In genomic region chr4:128899332-128899731, GRCm38 (mm10) we compare ENCODE assay signal across 8 mouse cellular contexts. TPM values are rescaled to one million over a fixed set of nuclear protein-coding genes. Genes with fewer than 3 reads are reported as not detected.
DNase-seq lines count a peak whose midpoint lies in the region; ATAC-seq lines count a peak whose summit lies in the region.

No protein-coding gene starts in this region.

- H3K36me3 ChIP-seq in forebrain, embryonic 13.5 days (ENCODE audit: poor library complexity, severe bottlenecking) = peaks cover 12% of the 10 kb centered on the region
- H3K36me3 ChIP-seq in liver, embryonic 12.5 days = no peaks in the 10 kb centered on the region
- H3K36me3 ChIP-seq in neural tube, embryonic 15.5 days = peaks cover 33% of the 10 kb centered on the region

- 0% methylated on average over 6 of the region's 6 CpGs for WGBS in forebrain, embryonic 13.5 days
- 29% methylated on average over 6 of the region's 6 CpGs for WGBS in liver, embryonic 12.5 days (ENCODE audit: insufficient replicate concordance)
- WGBS in neural tube, embryonic 15.5 days = 1% methylated on average over 6 of the region's 6 CpGs

- H3K4me2 ChIP-seq in forebrain, embryonic 13.5 days = peak overlapping the region; percentile 16; the same call in 1 of the 2 replicates
- H3K4me2 ChIP-seq in liver, embryonic 12.5 days = no peak overlapping the region
- H3K4me2 ChIP-seq in neural tube, embryonic 15.5 days = peak overlapping the region; percentile 15; the same call in 1 of the 2 replicates

- peak; percentile 95 for ATAC-seq in forebrain, embryonic 13.5 days
- 0 out of 2 replicates have a peak, but pooled peaks have one; percentile 40 for ATAC-seq in liver, embryonic 12.5 days
- ATAC-seq in neural tube, embryonic 15.5 days (ENCODE audit: low FRiP score) = peak; percentile 85

- H3K4me1 ChIP-seq in forebrain, embryonic 13.5 days = peaks cover 35% of the 10 kb centered on the region
- H3K4me1 ChIP-seq in liver, embryonic 12.5 days = peaks cover 7% of the 10 kb centered on the region; the same call in 1 of the 2 replicates
- peaks cover 37% of the 10 kb centered on the region for H3K4me1 ChIP-seq in neural tube, embryonic 15.5 days

- peak overlapping the region; percentile 93 for H3K27ac ChIP-seq in forebrain, embryonic 13.5 days
- H3K27ac ChIP-seq in liver, embryonic 12.5 days = peak overlapping the region; percentile 65
- H3K27ac ChIP-seq in neural tube, embryonic 15.5 days (replicated peaks) = peak overlapping the region; percentile 93

- peaks cover 12% of the 10 kb centered on the region for H3K27me3 ChIP-seq in forebrain, embryonic 13.5 days
- H3K27me3 ChIP-seq in liver, embryonic 12.5 days (replicated peaks) = no peaks in the 10 kb centered on the region; the same call in 1 of the 2 replicates
- H3K27me3 ChIP-seq in neural tube, embryonic 15.5 days (replicated peaks) = no peaks in the 10 kb centered on the region

- H3K9me3 ChIP-seq in forebrain, embryonic 13.5 days (replicated peaks) = no peaks in the 10 kb centered on the region
- H3K9me3 ChIP-seq in liver, embryonic 12.5 days (replicated peaks) = no peaks in the 10 kb centered on the region
- H3K9me3 ChIP-seq in neural tube, embryonic 15.5 days (replicated peaks) = no peaks in the 10 kb centered on the region

- H3K9ac ChIP-seq in forebrain, embryonic 13.5 days = peak overlapping the region; percentile 56
- no peak overlapping the region for H3K9ac ChIP-seq in liver, embryonic 12.5 days
- peak overlapping the region; percentile 32; the same call in 1 of the 2 replicates for H3K9ac ChIP-seq in neural tube, embryonic 15.5 days (replicated peaks)

- no peak overlapping the region for H3K4me3 ChIP-seq in forebrain, embryonic 13.5 days
- no peak overlapping the region for H3K4me3 ChIP-seq in liver, embryonic 12.5 days
- H3K4me3 ChIP-seq in neural tube, embryonic 15.5 days (replicated peaks) = no peak overlapping the region

- intact Hi-C loops in heart, postnatal 25 days (cut with DNase I) = no loop called here

- peak; percentile 80 for DNase-seq in layer of hippocampus, adult 11-12 months (ENCODE audit: low spot score)
- no peak for DNase-seq in layer of hippocampus, adult 9-10 months (ENCODE audit: low spot score)
- DNase-seq in heart, postnatal 25 days (ENCODE audit: low spot score) = peak; percentile 49
- peak; percentile 79 to 88 for DNase-seq in kidney, postnatal 36 days
- DNase-seq in natural killer cell, adult 2 months (ENCODE audit: low spot score in 2 of 2) = no peak

RNA-seq across cellular contexts. Expression of gene Trim62, which starts 16.0 kb away (rescaled TPM):
- polyA plus RNA-seq in forebrain, embryonic 13.5 days (2015; fragmentation: Nextera tagmentation; extraction: Ambion mirVana) = 6.7 and 7.6 TPM in 2 replicates
- 1 to 10 TPM; 1.2 to 1.7 TPM for total RNA-seq in heart, postnatal 25 days (2021)
- 1.3 and 1.8 TPM in 2 replicates for polyA plus RNA-seq in liver, embryonic 12.5 days (2016; fragmentation: Nextera tagmentation; extraction: Ambion mirVana)
- 20.9 and 25.5 TPM in 2 replicates for polyA plus RNA-seq in neural tube, embryonic 15.5 days (2015; fragmentation: Nextera tagmentation; extraction: Ambion mirVana)

Comparison
In these comparisons a context has a peak if more than half of its experiments do, and no peak if none do; other contexts are left out.
1. DNase-seq: peak in layer of hippocampus, adult 11-12 months (single experiment), heart, postnatal 25 days (single experiment) and kidney, postnatal 36 days (2 of 2); none in layer of hippocampus, adult 9-10 months (single experiment) and natural killer cell, adult 2 months (0 of 2).
2. ATAC-seq: peak in every context shown above with its lines; median percentile 95 in forebrain, embryonic 13.5 days; 85 in neural tube, embryonic 15.5 days; 40 in liver, embryonic 12.5 days.
3. Peak in every context shown above with its lines, with median percentiles within 50 percentile points of each other: H3K27ac ChIP-seq.